Mouse (Mus musculus) splenic B cell, adult 2 months (primary cell): ENCODE data around the gene Fdx1l.

Experiments
- DNase-seq: peaks from one replicate; pipeline ENCODE4 v3.0.0-alpha.2; 2011; ENCODE audit warnings: low read depth, low spot score
- H3K27me3 ChIP-seq: 2 replicates; pipeline ENCODE4 v1.6.1; 2012; ENCODE audit warnings: mild to moderate bottlenecking, low read length, moderate library complexity, mixed read lengths; ENCODE audit not compliant: control insufficient read depth, poor library complexity, insufficient read depth, severe bottlenecking
- H3K36me3 ChIP-seq: 2 replicates; pipeline ENCODE4 v1.6.1; 2012; ENCODE audit warnings: mild to moderate bottlenecking, low read length, moderate library complexity, mixed read lengths; ENCODE audit not compliant: control insufficient read depth, poor library complexity, insufficient read depth, severe bottlenecking

The Fdx1l gene

DNA sequence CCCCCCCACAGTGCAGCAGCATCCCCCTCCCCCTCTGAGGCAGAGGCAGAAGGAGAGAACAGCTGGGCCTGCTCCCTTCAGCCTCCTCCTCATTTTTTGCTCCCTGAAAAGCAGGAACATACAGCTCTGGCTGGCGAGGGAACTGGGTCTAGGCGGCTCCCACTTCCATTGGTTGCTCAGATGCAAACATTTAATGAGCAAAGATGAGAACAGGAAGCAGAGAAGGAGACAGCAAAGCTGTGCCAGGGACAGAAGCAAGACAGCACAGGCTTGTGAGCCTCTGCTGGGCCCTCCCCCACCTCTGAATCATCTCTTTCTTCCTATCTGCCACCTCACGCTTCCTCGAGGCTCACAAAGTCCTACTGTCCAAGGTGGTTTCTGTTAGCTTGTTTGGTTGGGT is 32.1 kb downstream of the Fdx1l start:
- H3K36me3 ChIP-seq, result no peaks in the 10 kb centered on the region; the same call in 1 of the 2 replicates
- no peak for DNase-seq
- H3K27me3 ChIP-seq, result no peaks in the 10 kb centered on the region

DNA sequence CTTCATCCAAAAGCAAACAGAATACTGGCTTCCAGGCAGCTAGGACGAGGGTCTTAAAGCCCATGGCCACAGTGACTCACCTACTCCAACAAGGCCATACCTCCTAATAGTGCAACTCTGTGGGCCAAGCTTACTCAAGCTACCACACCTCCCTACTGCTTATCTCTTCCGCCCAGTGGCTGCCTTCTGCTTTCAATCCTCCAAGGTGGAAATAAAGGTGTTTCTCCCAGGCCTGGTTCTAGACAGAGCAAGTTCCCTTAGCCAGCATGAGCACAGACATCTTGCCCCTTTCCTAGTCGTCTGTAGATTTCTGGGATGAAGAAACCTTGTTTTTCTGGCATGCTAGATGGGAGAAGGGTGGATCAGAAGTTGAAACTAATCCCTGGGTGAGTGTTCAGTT is 33.6 kb downstream of the Fdx1l start:
- Histone ChIP-seq H3K27me3 (no peaks in the 10 kb centered on the region; the same call in 1 of the 2 replicates), H3K36me3 (no peaks in the 10 kb centered on the region; the same call in 1 of the 2 replicates)
- no peak for DNase-seq

DNA sequence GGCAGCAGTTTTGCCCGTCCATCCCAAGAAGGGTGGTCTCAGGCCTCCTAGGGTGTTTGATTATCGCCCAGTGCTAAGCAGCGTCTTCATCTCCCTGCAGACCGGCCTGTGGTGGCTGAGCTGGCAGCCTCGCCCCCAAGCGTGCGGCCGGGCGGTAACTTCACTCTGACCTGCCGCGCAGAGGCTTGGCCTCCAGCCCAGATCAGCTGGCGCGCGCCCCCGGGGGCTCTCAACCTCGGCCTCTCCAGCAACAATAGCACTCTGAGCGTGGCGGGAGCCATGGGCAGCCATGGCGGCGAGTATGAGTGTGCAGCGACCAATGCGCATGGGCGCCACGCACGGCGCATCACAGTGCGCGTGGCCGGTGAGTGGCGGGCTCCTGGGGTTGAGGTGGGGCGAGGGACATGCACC is 35.9 kb downstream of the Fdx1l start:
- DNase-seq, result no peak
- no peaks in the 10 kb centered on the region; the same call in 1 of the 2 replicates for H3K27me3 ChIP-seq

DNA sequence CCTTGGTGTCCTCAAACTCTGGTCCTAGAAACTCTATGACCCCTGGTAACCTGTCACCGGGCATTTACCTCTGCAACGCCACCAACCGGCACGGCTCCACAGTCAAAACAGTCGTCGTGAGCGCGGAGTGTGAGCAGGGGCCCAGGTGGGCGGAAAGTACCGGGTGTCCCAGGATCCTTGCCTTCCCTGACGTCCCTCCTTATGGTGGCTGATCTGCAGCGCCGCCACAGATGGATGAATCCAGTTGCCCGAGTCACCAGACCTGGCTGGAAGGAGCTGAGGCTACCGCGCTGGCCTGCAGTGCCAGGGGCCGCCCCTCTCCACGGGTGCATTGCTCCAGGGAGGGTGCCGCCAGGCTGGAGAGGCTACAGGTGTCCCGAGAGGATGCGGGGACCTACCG is 36.7 kb downstream of the Fdx1l start:
- Histone ChIP-seq H3K36me3 (no peaks in the 10 kb centered on the region; the same call in 1 of the 2 replicates), H3K27me3 (no peaks in the 10 kb centered on the region; the same call in 1 of the 2 replicates)
- no peak for DNase-seq

More for the DNA sequence above, 35.9 kb downstream of the Fdx1l start:
- H3K36me3 ChIP-seq, result no peaks in the 10 kb centered on the region; the same call in 1 of the 2 replicates

DNA sequence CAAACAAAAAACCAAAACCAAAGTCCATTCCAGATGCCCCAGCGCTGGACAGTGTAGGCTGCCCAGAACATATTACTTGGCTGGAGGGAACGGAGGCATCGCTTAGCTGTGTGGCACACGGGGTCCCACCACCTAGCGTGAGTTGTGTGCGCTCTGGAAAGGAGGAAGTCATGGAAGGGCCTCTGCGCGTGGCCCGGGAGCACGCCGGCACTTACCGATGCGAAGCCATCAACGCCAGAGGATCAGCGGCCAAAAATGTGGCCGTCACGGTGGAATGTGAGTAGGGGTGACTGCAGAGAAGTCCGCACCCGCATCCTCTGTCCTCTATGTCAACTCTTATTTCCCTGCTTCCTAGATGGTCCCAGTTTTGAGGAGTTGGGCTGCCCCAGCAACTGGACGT is 37.3 kb downstream of the Fdx1l start:
- no peak for DNase-seq
- no peaks in the 10 kb centered on the region; the same call in 1 of the 2 replicates for H3K36me3 ChIP-seq
- H3K27me3 ChIP-seq, result no peaks in the 10 kb centered on the region; the same call in 1 of the 2 replicates

DNA sequence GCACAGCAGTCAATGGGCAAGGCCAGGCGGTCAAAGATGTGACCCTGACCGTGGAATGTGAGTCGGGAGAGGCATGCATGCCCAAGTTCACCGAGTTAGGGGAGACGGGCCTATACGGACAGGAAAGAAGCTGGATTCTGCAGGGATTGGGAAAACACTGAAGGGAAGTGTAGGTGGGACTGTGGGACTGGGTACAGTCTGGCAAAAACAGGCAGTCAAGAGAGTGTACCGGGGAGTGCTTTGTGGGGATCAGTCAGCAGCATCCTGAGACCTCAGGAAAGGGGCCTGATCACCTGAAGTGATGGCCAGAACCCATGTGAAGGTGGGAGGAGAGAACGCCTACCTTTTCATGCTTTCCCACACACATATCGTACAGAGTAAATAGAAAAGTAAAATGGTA is 37.8 kb downstream of the Fdx1l start:
- Histone ChIP-seq H3K27me3 (no peaks in the 10 kb centered on the region; the same call in 1 of the 2 replicates), H3K36me3 (no peaks in the 10 kb centered on the region; the same call in 1 of the 2 replicates)
- no peak for DNase-seq

DNA sequence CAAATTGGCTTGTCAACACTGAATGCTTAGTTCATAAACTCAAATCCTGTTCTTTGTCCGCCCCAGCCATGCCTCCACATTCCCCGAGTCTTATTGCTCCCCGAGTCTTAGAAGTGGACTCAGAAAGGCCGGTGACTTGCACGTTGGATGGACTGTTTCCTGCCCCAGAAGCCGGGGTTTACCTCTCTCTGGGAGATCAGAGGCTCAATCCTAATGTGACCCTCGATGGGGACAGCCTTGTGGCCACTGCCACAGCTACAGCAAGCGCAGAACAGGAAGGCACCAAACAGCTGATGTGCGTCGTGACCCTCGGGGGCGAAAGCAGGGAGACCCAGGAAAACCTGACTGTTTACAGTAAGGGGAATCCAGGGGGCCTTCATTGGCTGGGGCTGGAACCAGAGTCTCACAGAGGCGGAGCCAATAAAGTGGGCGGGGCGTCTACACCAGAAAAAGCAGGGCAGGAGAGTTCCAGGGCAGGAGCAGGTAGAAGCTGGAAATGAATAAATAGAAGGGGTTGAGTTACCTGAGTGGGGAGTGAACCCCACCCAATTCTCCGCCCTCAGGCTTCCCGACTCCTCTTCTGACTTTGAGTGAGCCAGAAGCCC is 38.8 kb downstream of the Fdx1l start:
- no peaks in the 10 kb centered on the region; the same call in 1 of the 2 replicates for H3K36me3 ChIP-seq
- no peaks in the 10 kb centered on the region; the same call in 1 of the 2 replicates for H3K27me3 ChIP-seq
- DNase-seq, result peak; percentile 33

DNA sequence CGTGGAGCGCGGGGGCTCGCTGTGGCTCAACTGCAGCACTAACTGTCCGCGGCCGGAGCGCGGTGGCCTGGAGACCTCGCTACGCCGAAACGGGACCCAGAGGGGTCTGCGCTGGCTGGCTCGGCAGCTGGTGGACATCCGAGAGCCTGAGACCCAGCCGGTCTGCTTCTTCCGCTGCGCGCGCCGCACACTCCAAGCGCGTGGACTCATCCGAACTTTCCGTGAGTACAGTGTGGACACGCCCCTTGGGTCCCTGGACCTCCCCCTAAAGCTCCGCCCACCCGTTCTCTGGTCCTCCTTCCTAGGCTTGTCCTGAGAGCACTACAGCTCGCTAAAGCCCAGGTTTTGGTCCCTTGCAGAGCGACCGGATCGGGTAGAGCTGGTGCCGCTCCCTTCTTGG is 40.3 kb downstream of the Fdx1l start:
- Histone ChIP-seq H3K36me3 (no peaks in the 10 kb centered on the region; the same call in 1 of the 2 replicates), H3K27me3 (no peaks in the 10 kb centered on the region; the same call in 1 of the 2 replicates)
- DNase-seq, result peak; percentile 91

DNA sequence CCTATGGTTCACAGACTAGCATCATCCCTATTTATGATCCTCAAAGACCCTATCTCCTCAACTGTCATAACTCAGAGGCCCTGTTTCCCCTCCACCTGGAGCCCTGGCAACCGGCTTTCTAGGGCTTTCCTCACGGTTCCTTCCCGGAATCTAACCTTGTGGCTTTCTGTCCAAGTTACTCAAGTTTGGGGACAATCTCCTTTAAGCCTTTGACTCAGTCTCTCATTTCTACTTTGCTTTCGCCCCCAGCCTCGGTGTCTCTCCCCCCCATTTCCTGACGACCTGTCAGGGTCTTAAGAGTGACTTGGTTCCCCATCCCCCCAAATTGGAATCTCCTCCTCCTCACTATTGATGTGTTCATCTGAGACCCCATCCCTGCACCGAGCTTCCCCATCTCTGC is 40.9 kb downstream of the Fdx1l start:
- Histone ChIP-seq H3K36me3 (peaks cover 3% of the 10 kb centered on the region), H3K27me3 (no peaks in the 10 kb centered on the region; the same call in 1 of the 2 replicates)
- no peak for DNase-seq

DNA sequence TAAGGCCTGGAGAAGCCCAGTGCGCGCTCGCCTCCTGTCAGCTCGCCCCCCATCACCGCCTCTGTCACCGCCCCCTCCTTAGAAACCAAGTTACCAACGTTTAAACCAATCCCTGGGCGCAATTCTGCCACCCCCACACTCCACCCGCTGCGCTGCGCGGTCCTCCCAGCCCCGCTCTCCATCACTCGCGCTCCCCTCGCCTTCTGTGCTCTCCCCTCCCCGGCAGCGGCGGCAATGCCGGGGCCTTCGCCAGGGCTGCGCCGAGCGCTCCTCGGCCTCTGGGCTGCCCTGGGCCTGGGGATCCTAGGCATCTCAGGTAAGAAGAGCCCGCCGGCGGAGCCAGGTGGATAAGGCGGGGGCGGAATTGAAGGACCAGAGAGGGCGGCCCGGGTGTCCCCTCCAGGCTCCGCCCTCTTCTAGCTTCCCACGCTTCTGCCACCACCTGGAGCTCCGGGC is 41.5 kb downstream of the Fdx1l start, which contains the start of gene Icam5:
Gene Icam5 (plus strand): TSS at position 178 of the 456 bp plus-strand sequence.
- peak; percentile 42 for DNase-seq
- H3K27me3 ChIP-seq, result no peaks in the 10 kb centered on the region; the same call in 1 of the 2 replicates
- peaks cover 5% of the 10 kb centered on the region for H3K36me3 ChIP-seq

DNA sequence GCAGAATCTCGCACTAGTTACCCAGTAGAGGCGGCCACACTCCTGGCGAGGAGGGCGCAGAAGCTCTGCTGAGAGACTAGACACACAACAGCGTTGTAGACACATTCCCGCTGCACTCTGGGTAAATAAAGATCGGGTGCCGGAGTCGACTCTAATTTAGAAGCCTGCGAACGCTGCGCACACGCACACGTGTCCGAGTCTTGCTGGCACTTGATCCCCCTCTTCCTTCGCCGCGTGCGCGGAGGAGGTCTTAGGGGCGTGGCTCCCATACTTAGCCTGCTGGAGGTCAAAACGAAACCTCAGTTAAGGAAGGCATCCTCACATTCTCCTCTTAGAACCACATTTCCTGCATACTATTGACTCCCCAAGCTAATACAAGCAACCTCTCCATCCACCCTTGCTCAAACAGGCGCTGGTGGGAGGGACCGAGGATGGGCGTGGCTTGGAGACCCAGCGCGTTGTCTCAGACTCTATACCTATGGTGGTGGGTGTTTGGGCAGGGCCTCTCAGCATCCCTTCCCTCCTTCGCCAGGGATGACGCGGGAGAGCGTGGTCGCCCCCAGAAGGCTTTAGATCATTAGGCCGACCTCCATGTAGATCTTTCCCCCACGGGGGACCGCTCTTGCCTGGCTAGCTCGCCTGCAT is 42.0 kb downstream of the Fdx1l start:
- peaks cover 5% of the 10 kb centered on the region for H3K36me3 ChIP-seq
- H3K27me3 ChIP-seq, result no peaks in the 10 kb centered on the region; the same call in 1 of the 2 replicates
- DNase-seq, result peak; percentile 74

DNA sequence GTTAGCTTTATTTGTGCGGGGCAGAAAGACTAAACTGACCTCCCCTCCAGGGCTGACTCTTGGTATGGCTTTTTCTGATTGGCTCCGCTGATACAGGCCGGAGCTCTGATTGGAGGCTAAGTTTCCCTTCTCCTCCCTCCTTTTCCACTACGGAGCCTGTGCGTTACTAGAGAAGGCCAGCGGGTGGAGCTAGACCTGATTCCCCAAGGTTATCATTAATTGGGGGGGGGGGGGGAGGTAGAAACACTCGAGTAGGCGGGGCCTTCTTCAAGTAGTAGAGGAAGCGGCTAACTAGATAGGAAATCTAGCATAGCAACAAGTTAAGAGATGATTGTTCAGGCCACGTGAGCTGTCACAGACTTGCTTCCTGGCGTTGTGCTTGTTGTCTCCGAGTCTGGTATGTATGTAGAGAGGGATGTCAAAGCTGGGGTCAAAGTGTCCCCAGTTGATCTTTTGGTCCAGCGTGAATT is 42.6 kb downstream of the Fdx1l start:
- Histone ChIP-seq H3K27me3 (no peaks in the 10 kb centered on the region; the same call in 1 of the 2 replicates), H3K36me3 (peaks cover 9% of the 10 kb centered on the region)
- peak; percentile 97 for DNase-seq

DNA sequence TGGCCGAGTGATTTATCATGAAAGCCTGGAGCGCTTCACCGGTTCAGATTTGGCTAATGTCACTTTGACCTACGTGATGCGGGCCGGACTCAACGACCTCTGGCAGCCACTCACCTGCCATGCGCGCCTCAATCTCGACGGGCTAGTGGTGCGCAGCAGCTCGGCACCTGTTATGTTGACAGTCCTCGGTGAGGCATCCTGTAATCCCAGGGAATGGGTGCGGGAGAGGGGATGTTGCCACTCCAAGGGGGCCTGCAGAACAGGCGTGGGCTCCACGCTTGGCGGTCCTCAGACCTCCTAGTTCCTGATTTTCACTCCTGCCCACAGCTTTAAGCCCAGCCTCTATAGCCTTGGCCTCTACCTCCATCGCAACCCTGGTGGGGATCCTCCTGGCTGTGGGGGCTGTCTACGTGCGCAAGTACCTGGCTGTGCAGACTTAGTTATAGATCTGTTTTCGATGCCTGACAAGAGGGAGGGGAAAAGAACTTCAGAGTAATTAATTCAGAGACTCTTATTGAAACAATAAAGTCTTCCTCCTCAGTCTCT is 43.3 kb downstream of the Fdx1l start:
- peak; percentile 39 for DNase-seq
- H3K36me3 ChIP-seq, result peaks cover 11% of the 10 kb centered on the region
- H3K27me3 ChIP-seq, result no peaks in the 10 kb centered on the region

DNA sequence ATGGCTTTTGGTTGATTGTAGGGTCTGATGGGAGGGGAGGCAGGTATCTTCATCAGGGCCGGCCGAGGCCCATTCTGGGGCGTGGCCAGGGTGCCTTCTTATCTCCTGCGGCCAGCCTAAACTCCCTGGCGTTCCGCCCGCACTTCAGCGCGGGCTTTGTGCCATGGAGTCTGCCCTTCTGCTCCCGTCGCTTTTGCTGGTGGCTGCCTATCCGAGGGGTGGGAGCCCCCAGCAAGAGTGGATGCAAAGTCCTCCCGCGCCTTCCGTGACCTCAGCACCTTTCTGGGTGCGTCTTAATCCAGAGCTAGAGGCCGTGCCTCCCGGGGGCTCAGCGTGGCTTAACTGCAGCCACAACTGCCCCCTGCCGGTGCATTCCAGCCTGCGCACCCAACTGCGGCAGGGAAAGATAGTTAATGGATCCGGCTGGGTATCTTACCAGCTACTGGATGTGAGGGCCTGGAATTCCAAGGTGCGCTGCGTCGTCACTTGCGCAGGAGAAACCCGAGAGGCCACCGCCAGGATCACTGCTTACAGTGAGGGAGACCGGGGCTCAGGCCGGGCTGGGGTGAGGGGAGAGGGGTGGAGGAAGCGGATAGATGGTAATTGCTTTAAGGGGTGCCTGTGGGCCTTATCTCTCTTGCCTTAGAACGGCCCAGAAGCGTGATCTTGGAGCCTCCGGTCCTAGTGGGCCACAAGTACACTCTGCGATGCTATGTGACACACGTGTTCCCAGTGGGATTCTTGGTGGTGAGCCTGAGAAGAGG is 43.9 kb downstream of the Fdx1l start, which contains the start of gene Icam4:
Gene Icam4 (plus strand): TSS at position 83 of the 764 bp plus-strand sequence.
- peaks cover 12% of the 10 kb centered on the region for H3K36me3 ChIP-seq
- no peaks in the 10 kb centered on the region for H3K27me3 ChIP-seq
- DNase-seq, result peak; percentile 80
